Mouse (Mus musculus) C3H10T1/2 (cell line): ENCODE results near the gene Inpp1. TPM values are rescaled to one million over a fixed set of nuclear protein-coding genes. Genes with fewer than 3 reads are reported as not detected.

Experiments
- polyA plus RNA-seq, 2 experiments: library from polyadenylated mRNA; unstranded; fragments of >200 nt; fragmentation: generic; extraction: Trizol; gene quantifications; one replicate each; pipeline ENCODE4 v1.2.1; 2012; ENCODE audit warnings: missing spikeins in 2 of 2

The Inpp1 gene
- polyA plus RNA-seq: 10 to 100 TPM in 1 of 2 experiments, 1 to 10 TPM in 1; 3.7 to 14.2 TPM

DNA sequence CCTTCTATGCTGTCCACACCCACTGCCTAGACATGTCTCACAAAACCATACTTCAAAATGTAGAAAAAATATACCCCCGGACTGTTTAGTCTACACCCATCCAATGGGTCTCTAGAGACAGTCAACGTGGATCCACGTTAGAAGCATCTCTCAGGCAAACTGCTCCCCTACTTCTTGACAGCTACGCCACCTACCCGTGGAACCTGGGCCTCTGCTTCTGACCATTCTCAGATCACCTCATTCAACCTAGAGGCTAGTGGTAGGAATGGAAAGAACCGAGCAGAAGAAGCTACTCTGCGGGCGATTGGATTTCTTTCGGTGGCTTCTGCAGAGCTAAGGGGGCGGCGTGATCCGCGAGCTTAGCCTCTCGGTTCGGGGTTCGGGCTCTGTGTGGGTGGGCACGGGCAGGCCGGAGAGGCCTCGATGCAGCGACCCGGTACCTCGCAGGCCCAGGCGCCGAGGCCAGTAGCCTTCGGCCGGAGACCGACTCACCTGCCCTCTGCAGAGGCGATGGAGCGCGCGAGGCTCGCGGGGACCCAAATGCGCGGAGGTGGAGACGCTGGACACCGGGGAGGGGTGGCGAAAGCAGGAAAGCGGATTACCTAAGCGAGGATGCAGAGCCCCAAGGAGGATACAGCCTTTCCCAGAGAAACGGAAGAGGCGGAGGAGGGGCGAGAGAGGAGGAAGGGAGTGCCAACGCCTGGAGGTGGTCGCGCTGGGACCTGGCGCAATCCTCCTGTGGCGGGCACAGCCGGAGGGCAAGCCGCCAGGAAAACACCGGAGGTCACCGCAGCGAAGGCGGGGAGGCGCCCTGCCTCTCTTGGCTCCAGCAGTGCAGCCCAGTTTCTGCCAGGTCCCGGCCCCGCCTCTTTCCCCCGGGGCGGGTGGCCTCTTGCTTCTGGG lies at the start of gene Inpp1:
TSS of gene Inpp1 (minus strand) at position 779 of the 903 bp plus-strand sequence.

DNA sequence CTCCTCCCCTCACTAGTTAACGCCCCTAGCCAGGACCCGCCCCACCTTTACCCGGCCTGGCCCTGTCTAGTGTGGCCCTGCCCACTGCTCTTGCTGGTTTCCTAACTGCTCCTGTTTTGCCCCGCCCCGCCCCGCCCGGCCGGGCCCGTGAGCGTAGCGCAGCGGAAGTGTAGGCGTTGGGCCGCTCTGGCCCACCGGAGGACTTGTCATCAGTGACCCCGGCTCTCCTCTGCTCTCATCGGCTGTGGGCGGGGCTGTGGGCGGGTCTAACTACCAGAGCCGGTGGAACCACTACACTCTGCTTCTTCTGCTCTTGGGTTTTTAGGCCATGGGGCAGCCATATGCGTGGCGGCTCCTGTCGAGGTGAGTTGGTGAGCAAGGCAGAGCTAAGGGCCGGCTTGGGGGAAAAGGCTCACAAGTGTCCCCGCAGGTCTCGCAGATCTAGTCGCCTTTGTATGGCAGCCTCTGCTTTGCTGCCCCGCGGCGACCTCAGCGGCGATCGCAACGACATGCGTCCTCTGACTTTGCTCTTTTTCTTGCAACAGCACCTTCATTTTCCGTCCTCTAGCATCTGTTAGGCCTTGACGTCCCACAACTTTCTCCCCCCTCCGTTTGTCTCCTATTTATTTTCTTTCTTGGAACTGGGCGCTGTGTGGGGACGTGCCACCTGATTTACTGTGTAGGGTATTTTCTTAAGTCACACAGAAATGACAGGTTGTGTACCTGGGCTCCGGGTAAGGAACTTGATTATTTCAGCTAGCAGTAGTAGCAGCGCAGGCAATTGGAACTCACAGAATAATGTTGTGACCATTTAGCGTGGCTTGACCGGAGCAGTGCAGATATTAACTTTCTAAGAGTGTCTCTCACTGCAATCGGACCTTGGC lies 27.5 kb upstream of the Inpp1 start, which contains the start of gene Hibch:
TSS of gene Hibch (plus strand) at position 148 of the 884 bp plus-strand sequence.

Other genes with a start within 250 kb of the Inpp1 start
- 1 to 10 TPM in 1 of 2 experiments, under 1 TPM in 1; 0.23 to 1.9 TPM for gene Nemp2, start 187.0 kb downstream of the Inpp1 start, polyA plus RNA-seq
- gene Mfsd6, start 90.2 kb downstream of the Inpp1 start, polyA plus RNA-seq: under 1 TPM; 0.13 to 0.77 TPM
- 1 to 10 TPM in 1 of 2 experiments, under 1 TPM in 1; 0.39 to 7.2 TPM for gene Hibch, start 27.2 kb upstream of the Inpp1 start, polyA plus RNA-seq
- under 1 TPM in 1 of 2 experiments, not detected in 1; 0.01 TPM for gene 1700019D03Rik, start 202.5 kb upstream of the Inpp1 start, polyA plus RNA-seq
- gene Mstn, start 244.0 kb upstream of the Inpp1 start, polyA plus RNA-seq: not detected